Mouse (Mus musculus) heart, postnatal 0 days (tissue): ENCODE results near the gene App. TPM values are rescaled to one million over a fixed set of nuclear protein-coding genes. Genes with fewer than 3 reads are reported as not detected.

ENCODE experiments used
- ATAC-seq: fragments of 200-750 bp; cut with Nextera tagmentation; 2 replicates; pipeline ENCODE4 v1.8.0; 2017; ENCODE audit warnings: low read depth, moderate number of reproducible peaks, moderate library complexity; ENCODE audit not compliant: insufficient read depth
- DNase-seq: peaks from one replicate; pipeline ENCODE4 v3.0.0-alpha.2; 2016; ENCODE audit warnings: low spot score
- H3K27ac ChIP-seq: fragments of 300-500 bp; sonication (generic); 2 replicates; pipeline ENCODE4 v1.5.1; 2014; ENCODE audit warnings: low read depth, mild to moderate bottlenecking
- H3K27me3 ChIP-seq: fragments of 300-500 bp; sonication (generic); 2 replicates; pipeline ENCODE4 v1.6.1; 2014; ENCODE audit warnings: low read length, mixed read lengths; ENCODE audit not compliant: control insufficient read depth, insufficient read depth
- H3K36me3 ChIP-seq: fragments of 300-500 bp; sonication (generic); replicated peaks from 2 replicates; pipeline ENCODE4 v1.6.1; 2014; ENCODE audit warnings: low read length, mixed read lengths; ENCODE audit not compliant: control insufficient read depth, insufficient read depth
- H3K4me1 ChIP-seq: fragments of 300-500 bp; sonication (generic); 2 replicates; pipeline ENCODE4 v1.6.1; 2014; ENCODE audit warnings: antibody characterized with exemption; ENCODE audit not compliant: control insufficient read depth, insufficient read depth
- H3K4me2 ChIP-seq: fragments of 300-500 bp; sonication (generic); 2 replicates; pipeline ENCODE4 v1.6.1; 2014; ENCODE audit warnings: low read depth, mild to moderate bottlenecking, low read length, moderate library complexity
- H3K4me3 ChIP-seq: fragments of 300-500 bp; sonication (generic); 2 replicates; pipeline ENCODE4 v1.5.1; 2014; ENCODE audit warnings: low read depth, low read length
- H3K9ac ChIP-seq: fragments of 300-500 bp; sonication (generic); replicated peaks from 2 replicates; pipeline ENCODE4 v1.6.1; 2014; ENCODE audit warnings: low read depth, low read length, mixed read lengths
- H3K9me3 ChIP-seq: fragments of 300-500 bp; sonication (generic); replicated peaks from 2 replicates; pipeline ENCODE4 v1.6.1; 2016; ENCODE audit warnings: low read length; ENCODE audit not compliant: control insufficient read depth
- CTCF ChIP-seq: IDR thresholded peaks from 2 replicates; pipeline ENCODE4 v1.5.1; 2016; ENCODE audit warnings: antibody characterized with exemption, control low read depth, low read depth
- EP300 ChIP-seq: IDR thresholded peaks from 2 replicates; pipeline ENCODE4 v1.6.1; 2016; ENCODE audit warnings: antibody characterized with exemption, low read depth
- WGBS: fragments of 180-500 bp; shearing (Covaris S2); extraction: QIAGEN DNeasy Blood & Tissue Kit; methylation state at CpG from one replicate; pipeline ENCODE4 v1.1.7; 2014; 5-methylcytosine and 5-hydroxymethylcytosine counted together
- polyA plus RNA-seq: library from polyadenylated mRNA; unstranded; fragments of >200 nt; fragmentation: Nextera tagmentation; extraction: Ambion mirVana; gene quantifications from 2 replicates; pipeline ENCODE4 v1.2.1, GENCODE M21; 2015
- total RNA-seq: library from RNA; depleted of rRNA; stranded (reverse); fragments of >200 nt; gene quantifications from 2 replicates; pipeline ENCODE4 v1.2.3, GENCODE M21; 2014; ENCODE audit warnings: low replicate concordance

Gene App
- total and polyA plus RNA-seq, 2 experiments from 2014 or later: 122 to 139 TPM

GRCm38 (mm10) chr16:84995441-84995867 is 178.1 kb downstream of the App start:
- Histone ChIP-seq H3K4me2 (no peak overlapping the region), H3K36me3 (peaks cover 17% of the 10 kb centered on the region; the same call in 1 of the 2 replicates), H3K9ac (no peak overlapping the region), H3K4me3 (no peak overlapping the region), H3K9me3 (no peaks in the 10 kb centered on the region), H3K4me1 (peaks cover 12% of the 10 kb centered on the region; the same call in 1 of the 2 replicates), H3K27ac (no peak overlapping the region), H3K27me3 (no peaks in the 10 kb centered on the region)
- DNase-seq (no peak), ATAC-seq (no peak)
- TF ChIP-seq EP300 (no peak), CTCF (no peak)
- WGBS: 57% methylated on average over 6 of the region's 6 CpGs

GRCm38 (mm10) chr16:84992888-84993287 is 180.7 kb downstream of the App start:
- peak; percentile 23 for DNase-seq
- H3K27ac ChIP-seq: peak overlapping the region; percentile 48
- no peak overlapping the region for H3K4me2 ChIP-seq
- H3K4me1 ChIP-seq: peaks cover 23% of the 10 kb centered on the region; the same call in 1 of the 2 replicates
- no peak overlapping the region for H3K9ac ChIP-seq
- peak; percentile 51; the same call in 1 of the 2 replicates for ATAC-seq
- no peak overlapping the region for H3K4me3 ChIP-seq
- peaks cover 13% of the 10 kb centered on the region; the same call in 1 of the 2 replicates for H3K36me3 ChIP-seq
- TF ChIP-seq EP300: no peak
- no peak for TF ChIP-seq CTCF
- no peaks in the 10 kb centered on the region for H3K27me3 ChIP-seq
- 50% methylated on average over 7 of the region's 7 CpGs for WGBS
- H3K9me3 ChIP-seq: no peaks in the 10 kb centered on the region

GRCm38 (mm10) chr16:84991011-84991410 is 182.6 kb downstream of the App start:
- Histone ChIP-seq H3K36me3 (peaks cover 15% of the 10 kb centered on the region; the same call in 1 of the 2 replicates), H3K4me3 (no peak overlapping the region), H3K4me1 (0 out of 2 replicates have a peak, but pooled peaks cover 17% of the 10 kb centered on the region), H3K9ac (no peak overlapping the region), H3K27me3 (no peaks in the 10 kb centered on the region), H3K27ac (no peak overlapping the region), H3K9me3 (no peaks in the 10 kb centered on the region), H3K4me2 (no peak overlapping the region)
- 75% methylated on average over 4 of the region's 4 CpGs for WGBS
- no peak for TF ChIP-seq CTCF
- no peak for TF ChIP-seq EP300
- ATAC-seq: no peak
- no peak for DNase-seq

- no peak for TF ChIP-seq CTCF
- no peak for TF ChIP-seq EP300
- no peaks in the 10 kb centered on the region for H3K9me3 ChIP-seq
- ATAC-seq (peak; percentile 90), DNase-seq (peak; percentile 63)
- no peak overlapping the region; the same call in 1 of the 2 replicates for H3K4me2 ChIP-seq
- 11% methylated on average over 6 of the region's 6 CpGs for WGBS
- H3K4me1 ChIP-seq: peaks cover 17% of the 10 kb centered on the region; the same call in 1 of the 2 replicates
- H3K36me3 ChIP-seq: peaks cover 15% of the 10 kb centered on the region; the same call in 1 of the 2 replicates
- no peak overlapping the region for H3K4me3 ChIP-seq
- peak overlapping the region; percentile 60 for H3K27ac ChIP-seq
- H3K27me3 ChIP-seq: no peaks in the 10 kb centered on the region
- H3K9ac ChIP-seq: no peak overlapping the region
Observed at GRCm38 (mm10) chr16:84989938-84990337, 183.6 kb downstream of the App start.

GRCm38 (mm10) chr16:84989476-84989875 is 184.1 kb downstream of the App start:
- Histone ChIP-seq H3K9me3 (no peaks in the 10 kb centered on the region), H3K9ac (no peak overlapping the region), H3K4me2 (no peak overlapping the region), H3K4me3 (no peak overlapping the region), H3K4me1 (peaks cover 17% of the 10 kb centered on the region; the same call in 1 of the 2 replicates), H3K27ac (peak overlapping the region; percentile 60), H3K27me3 (no peaks in the 10 kb centered on the region), H3K36me3 (peaks cover 15% of the 10 kb centered on the region; the same call in 1 of the 2 replicates)
- TF ChIP-seq EP300 (no peak), CTCF (no peak)
- ATAC-seq: no peak
- DNase-seq: no peak
- 87% methylated on average over 10 of the region's 10 CpGs for WGBS
